Mouse (Mus musculus): ENCODE measurements around the gene Tmem11. TPM values are rescaled to one million over a fixed set of nuclear protein-coding genes. Genes with fewer than 3 reads are reported as not detected.

The Tmem11 gene
- polyA plus RNA-seq, 1 experiment: 61.5 TPM

DNA sequence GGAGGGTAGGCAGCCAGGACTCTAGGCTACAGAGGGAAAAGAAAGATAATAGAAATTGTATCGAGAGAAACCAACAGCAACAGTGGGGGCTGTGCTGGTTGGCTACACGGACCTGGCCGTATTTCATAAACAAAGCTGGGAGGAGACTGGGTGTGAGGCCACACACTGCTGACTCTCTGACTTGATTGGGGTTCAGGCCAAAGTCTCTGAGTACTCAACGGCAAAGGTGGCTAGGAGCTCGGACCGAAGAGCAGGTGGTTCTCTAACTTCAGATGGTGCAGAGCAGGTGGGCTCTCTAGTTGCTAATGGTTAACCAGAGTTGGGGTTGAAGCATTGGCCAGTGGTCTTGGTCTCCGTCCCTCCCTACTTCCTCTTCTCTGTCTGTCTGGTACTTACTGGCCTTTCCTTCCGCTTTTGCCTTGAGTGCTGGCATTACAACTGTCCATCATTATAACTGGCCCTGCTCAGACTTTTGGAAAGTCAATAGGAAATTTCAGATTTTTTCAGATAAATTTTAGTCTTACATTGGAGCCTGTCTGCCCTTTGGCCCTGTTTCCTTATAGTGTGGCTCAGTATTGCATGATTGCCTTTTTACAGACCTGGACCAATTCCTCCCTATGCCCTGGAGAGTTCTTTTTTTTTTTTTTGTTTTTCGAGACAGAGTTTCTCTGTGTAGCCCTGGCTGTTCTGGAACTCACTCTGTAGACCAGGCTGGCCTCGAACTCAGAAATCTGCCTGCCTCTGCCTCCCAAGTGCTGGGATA, 41.2 kb downstream of the Tmem11 start:
- Histone ChIP-seq H3K79me3 (ENCODE audit: low read depth) (peaks cover 11% of the 10 kb centered on the region), H3K79me2 (ENCODE audit: control insufficient read depth, insufficient read depth) (peaks cover 59% of the 10 kb centered on the region), H3K4me3 (ENCODE audit: insufficient read depth, poor library complexity, severe bottlenecking) (no peak overlapping the region), H3K36me3 (ENCODE audit: control insufficient read depth, insufficient read depth) (no peaks in the 10 kb centered on the region), H3K27me3 (ENCODE audit: control insufficient read depth, insufficient read depth, insufficient read length) (no peaks in the 10 kb centered on the region), H3ac (ENCODE audit: control insufficient read depth, insufficient read length, low read depth) (no peak overlapping the region)
- no peak for TF ChIP-seq CEBPB (IDR thresholded peaks at IDR 0.05; ENCODE audit: low read depth)
- TF ChIP-seq USF1 (IDR thresholded peaks at IDR 0.05; ENCODE audit: low read depth): no peak
- no peak for TF ChIP-seq MAX (IDR thresholded peaks at IDR 0.05)
- no peak for TF ChIP-seq FOSL1 (IDR thresholded peaks at IDR 0.05; ENCODE audit: insufficient read depth, low read length, poor library complexity, severe bottlenecking)
- TF ChIP-seq MYOG (IDR thresholded peaks at IDR 0.05; ENCODE audit: control insufficient read depth, extremely low read depth, insufficient read length): no peak
- TF ChIP-seq MYOD1 (IDR thresholded peaks at IDR 0.05; ENCODE audit: control insufficient read depth, insufficient read length, low read depth): no peak
- no peak for TF ChIP-seq CTCF (IDR thresholded peaks at IDR 0.05; ENCODE audit: control insufficient read depth, insufficient read depth, insufficient read length)

DNA sequence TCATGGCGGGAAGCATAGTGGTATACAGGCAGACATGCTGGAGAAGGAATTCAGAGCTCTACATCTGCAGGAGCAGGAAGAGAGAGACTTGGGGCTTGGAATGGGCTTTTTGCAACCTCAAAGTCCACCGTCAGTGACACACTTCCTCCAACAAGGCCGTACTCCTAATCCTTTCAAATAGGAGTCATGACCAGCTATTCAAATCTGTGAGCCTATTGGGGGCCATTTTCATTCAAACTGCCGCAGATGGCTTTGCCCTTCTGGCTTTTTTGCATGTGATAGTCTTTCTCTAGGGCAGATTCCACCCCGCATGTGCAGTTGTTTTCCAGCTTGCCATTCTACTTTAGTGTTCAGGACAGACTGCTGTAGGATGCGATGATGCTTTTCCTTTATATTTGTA, 42.2 kb downstream of the Tmem11 start:
- no peaks in the 10 kb centered on the region for H3K27me3 ChIP-seq (ENCODE audit: control insufficient read depth, insufficient read depth, insufficient read length)
- H3K79me2 ChIP-seq (ENCODE audit: control insufficient read depth, insufficient read depth): peaks cover 64% of the 10 kb centered on the region
- TF ChIP-seq FOSL1 (IDR thresholded peaks at IDR 0.05; ENCODE audit: insufficient read depth, low read length, poor library complexity, severe bottlenecking): no peak
- no peak for TF ChIP-seq USF1 (IDR thresholded peaks at IDR 0.05; ENCODE audit: low read depth)
- TF ChIP-seq CEBPB (IDR thresholded peaks at IDR 0.05; ENCODE audit: low read depth): no peak
- no peak for TF ChIP-seq MAX (IDR thresholded peaks at IDR 0.05)
- TF ChIP-seq CTCF (IDR thresholded peaks at IDR 0.05; ENCODE audit: control insufficient read depth, insufficient read depth, insufficient read length): no peak
- TF ChIP-seq MYOD1 (IDR thresholded peaks at IDR 0.05; ENCODE audit: control insufficient read depth, insufficient read length, low read depth): no peak
- TF ChIP-seq MYOG (IDR thresholded peaks at IDR 0.05; ENCODE audit: control insufficient read depth, extremely low read depth, insufficient read length): no peak
- H3ac ChIP-seq (ENCODE audit: control insufficient read depth, insufficient read length, low read depth): no peak overlapping the region
- no peak overlapping the region for H3K4me3 ChIP-seq (ENCODE audit: insufficient read depth, poor library complexity, severe bottlenecking)
- H3K36me3 ChIP-seq (ENCODE audit: control insufficient read depth, insufficient read depth): no peaks in the 10 kb centered on the region
- H3K79me3 ChIP-seq (ENCODE audit: low read depth): peaks cover 15% of the 10 kb centered on the region

DNA sequence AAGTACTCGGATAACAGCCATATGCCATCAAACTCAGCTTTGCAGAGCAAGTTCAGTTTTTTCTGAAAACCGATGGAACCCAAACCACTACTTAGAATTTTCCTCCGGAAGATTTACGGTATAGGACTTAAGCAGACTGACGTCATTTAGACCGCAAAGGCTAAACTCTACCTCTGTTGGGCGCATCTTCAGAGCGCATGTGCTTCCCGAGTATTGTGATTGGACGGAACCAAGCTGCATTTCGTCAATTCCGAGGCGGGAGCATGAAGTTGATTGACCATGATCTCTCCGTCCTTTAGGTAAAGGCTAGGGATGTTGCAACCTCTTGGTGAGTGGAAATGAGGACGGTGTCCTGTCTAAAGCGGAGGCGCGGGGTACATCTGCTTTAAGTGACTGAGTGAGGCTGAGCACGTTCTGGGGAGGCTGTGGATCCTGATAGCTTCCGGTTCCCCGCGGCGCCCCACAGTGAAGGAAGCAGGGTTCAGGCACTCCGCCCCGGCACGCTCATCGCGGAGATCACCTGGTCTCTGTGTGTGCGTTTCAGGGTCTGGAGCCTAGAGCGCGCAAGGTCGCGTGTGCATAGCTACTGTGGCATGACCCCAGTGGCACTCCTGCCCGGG, 48.5 kb downstream of the Tmem11 start, which contains the start of gene Dhrs7b:
TSS of gene Dhrs7b (plus strand) at position 199 of the 620 bp plus-strand sequence.
- Histone ChIP-seq H3K79me3 (ENCODE audit: low read depth) (peaks cover 11% of the 10 kb centered on the region), H3K36me3 (ENCODE audit: control insufficient read depth, insufficient read depth) (no peaks in the 10 kb centered on the region), H3K4me3 (ENCODE audit: insufficient read depth, poor library complexity, severe bottlenecking) (peak within 1 kb of the TSS; percentile 64), H3ac (ENCODE audit: control insufficient read depth, insufficient read length, low read depth) (peak within 1 kb of the TSS; percentile 90), H3K27me3 (ENCODE audit: control insufficient read depth, insufficient read depth, insufficient read length) (no peaks in the 10 kb centered on the region), H3K79me2 (ENCODE audit: control insufficient read depth, insufficient read depth) (peaks cover 40% of the 10 kb centered on the region)
- TF ChIP-seq MYOG (IDR thresholded peaks at IDR 0.05; ENCODE audit: control insufficient read depth, extremely low read depth, insufficient read length) (no peak), CTCF (IDR thresholded peaks at IDR 0.05; ENCODE audit: control insufficient read depth, insufficient read depth, insufficient read length) (no peak), MYOD1 (IDR thresholded peaks at IDR 0.05; ENCODE audit: control insufficient read depth, insufficient read length, low read depth) (no peak), FOSL1 (IDR thresholded peaks at IDR 0.05; ENCODE audit: insufficient read depth, low read length, poor library complexity, severe bottlenecking) (no peak), CEBPB (IDR thresholded peaks at IDR 0.05; ENCODE audit: low read depth) (peak; percentile 84), USF1 (IDR thresholded peaks at IDR 0.05; ENCODE audit: low read depth) (peak; percentile 28), MAX (IDR thresholded peaks at IDR 0.05) (no peak)

DNA sequence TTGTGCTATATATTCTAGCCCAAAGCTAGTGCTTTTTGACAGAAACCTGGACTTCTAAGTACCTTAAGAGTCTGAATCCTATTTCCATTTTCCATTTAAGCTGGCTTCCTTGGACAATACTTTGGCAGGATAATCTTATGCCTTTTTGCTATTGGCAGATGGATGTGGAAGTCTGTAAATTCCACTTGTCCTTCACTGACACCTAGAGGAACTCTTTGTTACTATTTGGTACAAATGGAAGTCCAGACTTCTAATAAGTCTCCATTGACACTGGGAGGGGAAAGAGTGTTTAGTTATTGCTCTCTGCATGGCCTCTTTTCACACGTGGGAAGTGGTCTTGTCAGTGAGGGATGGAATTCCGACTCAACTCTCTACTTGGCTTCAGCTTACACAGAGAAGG, 50.2 kb downstream of the Tmem11 start:
- Histone ChIP-seq H3K4me3 (ENCODE audit: insufficient read depth, poor library complexity, severe bottlenecking) (no peak overlapping the region), H3K36me3 (ENCODE audit: control insufficient read depth, insufficient read depth) (no peaks in the 10 kb centered on the region), H3K27me3 (ENCODE audit: control insufficient read depth, insufficient read depth, insufficient read length) (no peaks in the 10 kb centered on the region), H3ac (ENCODE audit: control insufficient read depth, insufficient read length, low read depth) (no peak overlapping the region), H3K79me3 (ENCODE audit: low read depth) (peaks cover 8% of the 10 kb centered on the region), H3K79me2 (ENCODE audit: control insufficient read depth, insufficient read depth) (peaks cover 30% of the 10 kb centered on the region)
- TF ChIP-seq CEBPB (IDR thresholded peaks at IDR 0.05; ENCODE audit: low read depth) (no peak), MYOG (IDR thresholded peaks at IDR 0.05; ENCODE audit: control insufficient read depth, extremely low read depth, insufficient read length) (no peak), MYOD1 (IDR thresholded peaks at IDR 0.05; ENCODE audit: control insufficient read depth, insufficient read length, low read depth) (no peak), MAX (IDR thresholded peaks at IDR 0.05) (no peak), CTCF (IDR thresholded peaks at IDR 0.05; ENCODE audit: control insufficient read depth, insufficient read depth, insufficient read length) (no peak), FOSL1 (IDR thresholded peaks at IDR 0.05; ENCODE audit: insufficient read depth, low read length, poor library complexity, severe bottlenecking) (no peak), USF1 (IDR thresholded peaks at IDR 0.05; ENCODE audit: low read depth) (no peak)

DNA sequence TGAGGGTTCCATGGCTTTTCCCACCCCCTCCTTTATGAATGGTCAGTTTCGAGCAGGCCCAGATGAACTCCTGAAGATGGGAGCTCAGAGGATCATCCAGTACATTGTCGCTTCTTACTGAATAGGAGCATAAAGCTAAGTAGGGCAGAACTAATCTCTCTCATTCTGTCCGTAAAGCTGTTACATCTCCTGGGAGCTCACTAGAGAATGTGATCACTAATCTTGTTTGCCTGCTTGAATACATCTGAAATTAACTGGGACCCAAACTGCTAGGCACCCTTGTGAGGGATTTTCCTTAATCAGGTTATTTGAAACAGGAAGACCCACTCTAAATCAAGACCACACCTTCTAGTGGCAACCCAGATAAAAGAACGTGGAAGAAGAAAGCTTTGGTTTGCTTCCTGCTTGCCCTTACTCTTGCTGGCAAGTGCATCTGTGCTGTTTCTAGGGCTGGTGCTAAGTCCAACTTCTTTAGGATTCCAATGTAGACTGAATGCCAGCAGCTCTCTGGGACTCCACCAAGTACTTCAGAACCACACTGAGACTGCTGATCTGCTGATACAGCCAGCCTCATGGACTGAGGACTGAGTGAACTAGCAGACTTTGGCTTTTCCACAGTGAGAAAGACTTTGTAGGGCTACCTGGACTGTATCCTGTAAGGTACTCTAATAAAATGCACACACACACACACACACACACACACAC, 51.7 kb downstream of the Tmem11 start:
- no peaks in the 10 kb centered on the region for H3K36me3 ChIP-seq (ENCODE audit: control insufficient read depth, insufficient read depth)
- no peak for TF ChIP-seq CTCF (IDR thresholded peaks at IDR 0.05; ENCODE audit: control insufficient read depth, insufficient read depth, insufficient read length)
- no peak for TF ChIP-seq CEBPB (IDR thresholded peaks at IDR 0.05; ENCODE audit: low read depth)
- TF ChIP-seq MYOG (IDR thresholded peaks at IDR 0.05; ENCODE audit: control insufficient read depth, extremely low read depth, insufficient read length): no peak
- TF ChIP-seq MYOD1 (IDR thresholded peaks at IDR 0.05; ENCODE audit: control insufficient read depth, insufficient read length, low read depth): no peak
- no peak for TF ChIP-seq USF1 (IDR thresholded peaks at IDR 0.05; ENCODE audit: low read depth)
- TF ChIP-seq FOSL1 (IDR thresholded peaks at IDR 0.05; ENCODE audit: insufficient read depth, low read length, poor library complexity, severe bottlenecking): no peak
- TF ChIP-seq MAX (IDR thresholded peaks at IDR 0.05): no peak
- peaks cover 16% of the 10 kb centered on the region for H3K79me2 ChIP-seq (ENCODE audit: control insufficient read depth, insufficient read depth)
- peaks cover 8% of the 10 kb centered on the region for H3K79me3 ChIP-seq (ENCODE audit: low read depth)
- no peak overlapping the region for H3K4me3 ChIP-seq (ENCODE audit: insufficient read depth, poor library complexity, severe bottlenecking)
- H3K27me3 ChIP-seq (ENCODE audit: control insufficient read depth, insufficient read depth, insufficient read length): no peaks in the 10 kb centered on the region
- H3ac ChIP-seq (ENCODE audit: control insufficient read depth, insufficient read length, low read depth): no peak overlapping the region
